Mouse (Mus musculus) E14TG2a.4 (cell line): ENCODE results near the gene Lrba.

Experiments
- CTCF ChIP-seq: conservative IDR thresholded peaks from 2 replicates; pipeline ENCODE4 v1.5.1; 2014; ENCODE audit warnings: low read length
- NANOG ChIP-seq: IDR thresholded peaks from 2 replicates; pipeline ENCODE4 v1.6.1; 2014; ENCODE audit warnings: borderline replicate concordance, low read length, mixed read lengths

DNA sequence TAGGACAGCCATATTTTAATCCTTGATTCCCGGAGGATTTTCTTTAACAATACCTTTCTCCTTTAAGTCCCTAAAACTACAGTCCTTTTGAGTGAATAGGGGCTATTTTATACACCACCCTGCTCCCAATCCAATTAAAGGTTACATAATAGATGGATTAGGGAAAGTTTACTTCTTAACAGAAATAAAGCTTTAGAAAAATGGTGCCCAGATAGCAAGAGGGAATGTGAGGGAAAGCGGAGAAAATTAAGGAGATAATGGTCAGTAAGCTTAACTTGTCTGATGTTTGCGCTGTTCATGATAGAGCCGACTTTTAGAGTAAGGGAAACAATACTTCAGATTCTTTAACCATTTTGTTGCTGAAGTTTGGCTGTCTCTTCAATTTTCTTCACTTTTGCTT lies 347.0 kb downstream of the Lrba start:
- TF ChIP-seq CTCF (no peak), NANOG (no peak)
